Mouse (Mus musculus): ENCODE data around the gene Abcc10. TPM values are rescaled to one million over a fixed set of nuclear protein-coding genes. Genes with fewer than 3 reads are reported as not detected.

Gene Abcc10
- total and polyA plus RNA-seq, 3 experiments: 1.1 to 4.1 (median 3.8) TPM

DNA sequence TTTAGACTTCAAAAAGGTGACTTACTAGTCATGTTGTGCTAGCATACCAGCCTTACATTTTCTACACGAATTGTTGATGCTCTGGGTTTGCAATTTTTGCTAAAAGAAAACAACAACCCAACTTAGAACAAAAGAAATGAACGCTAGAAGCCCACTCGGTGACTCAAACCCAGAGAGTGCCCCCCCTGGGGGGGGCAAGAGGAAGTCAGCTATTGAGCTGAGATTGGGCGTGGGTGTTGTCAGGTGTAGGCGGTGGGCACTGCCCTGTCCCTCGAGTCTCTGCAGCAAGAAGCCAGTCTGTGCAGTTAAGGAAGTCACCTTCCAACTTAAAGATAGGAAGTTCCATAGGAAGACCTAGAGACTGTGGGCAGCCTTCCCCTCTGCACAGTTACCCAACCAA is 31.6 kb downstream of the Abcc10 start:
- dilution Hi-C loops (cut with MboI; ENCODE audit: extremely low pct_ligation_motif_present, extremely low pct_unique_long_range_greater_than_20kb, low sequenced_read_pairs): no loop called here
- Histone ChIP-seq H3K27ac (ENCODE audit: insufficient read depth, low read depth) (no peak overlapping the region), H3K79me2 (replicated peaks; ENCODE audit: control insufficient read depth, extremely low read depth, insufficient read depth, poor library complexity, severe bottlenecking) (no peaks in the 10 kb centered on the region), H3K9ac (ENCODE audit: insufficient read depth, low read depth) (no peak overlapping the region), H3K4me3 (replicated peaks in 1 of 3; ENCODE audit: low read depth in 2 of 3, low read length in 2 of 3, poor library complexity in 1 of 3) (no peak overlapping the region), H3K27me3 (replicated peaks) (peaks cover 59% of the 10 kb centered on the region), H3K36me3 (replicated peaks in 1 of 2; ENCODE audit: control insufficient read depth in 1 of 2, insufficient read depth in 1 of 2, low read length in 1 of 2) (no peaks in the 10 kb centered on the region), H3K9me3 (replicated peaks; ENCODE audit: low read length) (peaks cover 1% of the 10 kb centered on the region), H3K4me1 (ENCODE audit: control insufficient read depth in 1 of 2, insufficient read depth in 2 of 2) (peaks cover 8 to 10% of the 10 kb centered on the region in 2 experiments), H3K4me2 (ENCODE audit: insufficient read depth, low read depth, poor library complexity, severe bottlenecking) (0 out of 2 replicates have a peak overlapping the region, but pooled peaks have one; percentile 2)
- TF ChIP-seq IRF4 (IDR thresholded peaks at IDR 0.05; ENCODE audit: low read depth, low read length): peak; percentile 69
- no peak for TF ChIP-seq ELF1 (IDR thresholded peaks at IDR 0.05; ENCODE audit: low read depth, low read length)
- TF ChIP-seq JUND (conservative IDR thresholded peaks at IDR 0.05; ENCODE audit: low read depth, low read length): 0 out of 2 replicates have a peak, but pooled peaks have one; percentile 35
- no peak for TF ChIP-seq CTCF (conservative IDR thresholded peaks at IDR 0.05 in 1 of 2, IDR thresholded peaks at IDR 0.05 in 1 of 2; ENCODE audit: low read depth in 2 of 2, low read length in 2 of 2)
- no peak for TF ChIP-seq MAZ (IDR thresholded peaks at IDR 0.05; ENCODE audit: low read depth, low read length)
- TF ChIP-seq EP300 (IDR thresholded peaks at IDR 0.05; ENCODE audit: low read length): no peak
- TF ChIP-seq USF1 (IDR thresholded peaks at IDR 0.05; ENCODE audit: low read depth, low read length): no peak
- TF ChIP-seq ZNF384 (IDR thresholded peaks at IDR 0.05; ENCODE audit: low read depth, low read length): no peak
- no peak for TF ChIP-seq MAFK (IDR thresholded peaks at IDR 0.05; ENCODE audit: insufficient replicate concordance, low read length)
- DNase-seq (ENCODE audit: extremely low read depth): no peak
- in situ Hi-C loops (cut with MboI; ENCODE audit: low pct_ligation_motif_present, low pct_unique_long_range_greater_than_20kb, low sequenced_read_pairs): no loop called here

DNA sequence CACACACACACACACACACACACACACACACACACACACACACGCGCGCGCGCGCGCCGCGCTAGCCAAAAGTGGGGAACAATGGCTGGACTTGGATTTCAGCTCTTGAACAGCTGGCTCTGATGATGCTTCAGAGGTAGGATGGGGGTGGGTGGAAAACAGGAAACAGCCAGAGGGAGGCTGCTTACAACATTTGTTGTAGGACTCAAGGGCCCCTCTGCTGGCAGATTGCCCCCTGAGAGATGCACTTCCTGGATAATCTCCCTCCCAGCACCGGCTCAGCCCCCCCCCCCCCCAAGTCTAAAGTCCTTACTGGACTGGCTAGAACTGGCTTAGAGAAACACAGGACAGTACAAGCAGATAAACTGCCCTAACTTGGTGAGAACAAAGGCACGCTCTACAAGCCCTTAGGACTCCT is 40.5 kb downstream of the Abcc10 start:
- Histone ChIP-seq H3K27me3 (replicated peaks) (peaks cover 15% of the 10 kb centered on the region), H3K79me2 (replicated peaks; ENCODE audit: control insufficient read depth, extremely low read depth, insufficient read depth, poor library complexity, severe bottlenecking) (no peaks in the 10 kb centered on the region), H3K9me3 (replicated peaks; ENCODE audit: low read length) (no peaks in the 10 kb centered on the region), H3K4me1 (ENCODE audit: control insufficient read depth in 1 of 2, insufficient read depth in 2 of 2) (peaks cover 7% of the 10 kb centered on the region in 2 experiments), H3K9ac (ENCODE audit: insufficient read depth, low read depth) (no peak overlapping the region), H3K27ac (ENCODE audit: insufficient read depth, low read depth) (no peak overlapping the region), H3K36me3 (replicated peaks in 1 of 2; ENCODE audit: control insufficient read depth in 1 of 2, insufficient read depth in 1 of 2, low read length in 1 of 2) (no peaks in the 10 kb centered on the region), H3K4me3 (replicated peaks in 1 of 3; ENCODE audit: low read depth in 2 of 3, low read length in 2 of 3, poor library complexity in 1 of 3) (no peak overlapping the region), H3K4me2 (ENCODE audit: insufficient read depth, low read depth, poor library complexity, severe bottlenecking) (no peak overlapping the region)
- DNase-seq (ENCODE audit: extremely low read depth): no peak
- TF ChIP-seq CHD2 (IDR thresholded peaks at IDR 0.05; ENCODE audit: low read length) (no peak), ZC3H11A (IDR thresholded peaks at IDR 0.05; ENCODE audit: low read depth, low read length) (no peak), TBP (conservative IDR thresholded peaks at IDR 0.05; ENCODE audit: low read depth, low read length) (no peak), CTCF (conservative IDR thresholded peaks at IDR 0.05 in 1 of 2, IDR thresholded peaks at IDR 0.05 in 1 of 2; ENCODE audit: low read depth in 2 of 2, low read length in 2 of 2) (no peak), ZNF384 (IDR thresholded peaks at IDR 0.05; ENCODE audit: low read depth, low read length) (no peak), GABPA (IDR thresholded peaks at IDR 0.05; ENCODE audit: insufficient replicate concordance, low read depth, low read length) (no peak), PAX5 (IDR thresholded peaks at IDR 0.05; ENCODE audit: low read length) (no peak), E2F4 (IDR thresholded peaks at IDR 0.05; ENCODE audit: insufficient replicate concordance, low read depth, low read length) (no peak), TCF12 (IDR thresholded peaks at IDR 0.05; ENCODE audit: low read depth, low read length) (no peak), ETS1 (conservative IDR thresholded peaks at IDR 0.05; ENCODE audit: low read depth, low read length) (no peak), IRF4 (IDR thresholded peaks at IDR 0.05; ENCODE audit: low read depth, low read length) (no peak), UBTF (IDR thresholded peaks at IDR 0.05; ENCODE audit: low read depth, low read length) (no peak), SIN3A (IDR thresholded peaks at IDR 0.05; ENCODE audit: low read length) (no peak), NELFE (IDR thresholded peaks at IDR 0.05; ENCODE audit: low read depth, low read length) (no peak), ZKSCAN1 (IDR thresholded peaks at IDR 0.05; ENCODE audit: borderline replicate concordance, low read depth, low read length) (no peak)
- in situ Hi-C loops (cut with MboI; ENCODE audit: low pct_ligation_motif_present, low pct_unique_long_range_greater_than_20kb, low sequenced_read_pairs): no loop called here
- dilution Hi-C loops (cut with MboI; ENCODE audit: extremely low pct_ligation_motif_present, extremely low pct_unique_long_range_greater_than_20kb, low sequenced_read_pairs): no loop called here

Data from CH12.LX (cell line).